Mouse (Mus musculus) midbrain, embryonic 10.5 days (tissue): ENCODE measurements around the gene Defb48. TPM values are rescaled to one million over a fixed set of nuclear protein-coding genes. Genes with fewer than 3 reads are reported as not detected.

Source experiments
- DNase-seq: peaks from one replicate; pipeline ENCODE4 v3.0.0-alpha.2; 2017; ENCODE audit warnings: low spot score
- H3K27ac ChIP-seq: fragments of 300-500 bp; sonication (generic); replicated peaks from 2 replicates; pipeline ENCODE4 v1.5.1; 2016; ENCODE audit warnings: mild to moderate bottlenecking
- H3K27me3 ChIP-seq: fragments of 300-500 bp; sonication (generic); 2 replicates; pipeline ENCODE4 v1.6.1; 2016; ENCODE audit warnings: low read depth, mild to moderate bottlenecking; ENCODE audit not compliant: poor library complexity, severe bottlenecking
- H3K36me3 ChIP-seq: fragments of 300-500 bp; sonication (generic); 2 replicates; pipeline ENCODE4 v1.6.1; 2016; ENCODE audit warnings: mild to moderate bottlenecking, moderate library complexity
- H3K4me1 ChIP-seq: fragments of 300-500 bp; sonication (generic); 2 replicates; pipeline ENCODE4 v1.6.1; 2016
- H3K4me3 ChIP-seq: fragments of 300-500 bp; sonication (generic); 2 replicates; pipeline ENCODE4 v1.5.1; 2016; ENCODE audit warnings: mild to moderate bottlenecking, moderate library complexity
- H3K9me3 ChIP-seq: fragments of 300-500 bp; sonication (generic); replicated peaks from 2 replicates; pipeline ENCODE4 v1.6.1; 2016; ENCODE audit warnings: mild to moderate bottlenecking
- WGBS: fragments of 180-500 bp; shearing (Covaris S2); methylation state at CpG from one replicate; pipeline ENCODE4 v1.1.7; 2016; 5-methylcytosine and 5-hydroxymethylcytosine counted together
- polyA plus RNA-seq: library from polyadenylated mRNA; unstranded; fragments of >200 nt; fragmentation: Nextera tagmentation; extraction: Ambion mirVana; gene quantifications from 2 replicates; pipeline ENCODE4 v1.2.1, GENCODE M21; 2016

The Defb48 gene
- polyA plus RNA-seq, 1 experiment from 2014 or later: not detected

DNA sequence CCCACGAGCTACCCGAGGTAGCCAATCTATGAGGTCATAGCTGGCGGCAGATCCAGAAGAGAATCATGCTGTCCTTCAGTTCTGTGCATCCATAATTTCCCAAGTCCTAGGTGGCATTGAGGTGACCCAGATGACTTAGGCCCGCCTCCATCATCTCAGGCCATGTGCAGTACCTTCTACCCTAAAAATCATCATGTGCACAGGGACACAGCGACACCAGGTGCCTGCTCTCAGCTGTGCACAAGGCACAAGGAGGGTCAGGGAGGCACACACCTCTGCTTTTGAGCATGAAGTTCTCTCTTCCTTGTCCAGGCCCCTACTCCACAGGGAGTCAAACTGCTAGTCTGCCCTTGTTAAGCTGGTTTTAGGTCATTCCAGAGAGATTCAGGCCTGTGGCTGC lies 19.0 kb downstream of the Defb48 start:
- Histone ChIP-seq H3K4me3 (peak overlapping the region; percentile 50), H3K9me3 (no peaks in the 10 kb centered on the region), H3K4me1 (peaks cover 14% of the 10 kb centered on the region), H3K27me3 (no peaks in the 10 kb centered on the region), H3K27ac (no peak overlapping the region; the same call in 1 of the 2 replicates), H3K36me3 (peaks cover 8% of the 10 kb centered on the region; the same call in 1 of the 2 replicates)
- no peak for DNase-seq
- WGBS: 84% methylated on average over 5 of the region's 5 CpGs

- H3K27ac ChIP-seq: no peak overlapping the region
- H3K4me1 ChIP-seq: peaks cover 14% of the 10 kb centered on the region
- no peaks in the 10 kb centered on the region for H3K27me3 ChIP-seq
- no peaks in the 10 kb centered on the region for H3K9me3 ChIP-seq
- no peak for DNase-seq
- WGBS: 90% methylated on average over 4 of the region's 4 CpGs
- H3K36me3 ChIP-seq: peaks cover 20% of the 10 kb centered on the region
- no peak overlapping the region for H3K4me3 ChIP-seq
Measured at GRCm38 (mm10) chr14:62963632-62964031, 20.7 kb downstream of the Defb48 start.

DNA sequence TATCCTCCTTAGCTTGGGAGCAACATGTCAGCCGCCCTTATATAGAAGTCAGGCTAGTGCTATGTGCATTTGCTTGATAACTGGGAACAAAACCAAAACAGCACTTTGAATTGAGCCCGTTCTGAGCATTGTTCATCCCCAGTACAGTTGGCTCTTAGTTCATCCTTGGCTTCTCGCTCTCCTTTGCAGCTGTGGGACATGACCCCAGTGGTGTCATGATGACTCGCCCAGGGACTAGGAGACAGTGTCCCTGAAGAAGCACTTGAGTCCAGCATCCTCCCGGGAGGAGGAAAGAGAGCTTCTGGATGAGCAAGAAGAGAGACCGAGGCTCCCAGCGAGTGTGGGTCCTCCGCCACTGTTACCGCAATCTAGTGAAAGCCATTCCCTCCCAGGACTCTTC lies 28.2 kb downstream of the Defb48 start:
- Histone ChIP-seq H3K36me3 (peaks cover 85% of the 10 kb centered on the region), H3K27me3 (no peaks in the 10 kb centered on the region), H3K4me1 (no peaks in the 10 kb centered on the region), H3K4me3 (no peak overlapping the region), H3K9me3 (no peaks in the 10 kb centered on the region), H3K27ac (no peak overlapping the region)
- WGBS: 90% methylated on average over 9 of the region's 9 CpGs
- no peak for DNase-seq

- 93% methylated on average over 3 of the region's 3 CpGs for WGBS
- Histone ChIP-seq H3K9me3 (no peaks in the 10 kb centered on the region), H3K27me3 (no peaks in the 10 kb centered on the region), H3K36me3 (peaks cover 42% of the 10 kb centered on the region), H3K27ac (no peak overlapping the region), H3K4me3 (no peak overlapping the region), H3K4me1 (peaks cover 16% of the 10 kb centered on the region)
- no peak for DNase-seq
Measured at GRCm38 (mm10) chr14:62946794-62947193, 37.5 kb downstream of the Defb48 start.

- Histone ChIP-seq H3K4me3 (no peak overlapping the region), H3K36me3 (peaks cover 66% of the 10 kb centered on the region), H3K9me3 (no peaks in the 10 kb centered on the region; the same call in 1 of the 2 replicates), H3K27ac (no peak overlapping the region), H3K4me1 (peaks cover 3% of the 10 kb centered on the region), H3K27me3 (no peaks in the 10 kb centered on the region)
- WGBS: 92% methylated on average over 14 of the region's 14 CpGs
- no peak for DNase-seq
Measured at GRCm38 (mm10) chr14:62940383-62941074, 43.8 kb downstream of the Defb48 start.

DNA sequence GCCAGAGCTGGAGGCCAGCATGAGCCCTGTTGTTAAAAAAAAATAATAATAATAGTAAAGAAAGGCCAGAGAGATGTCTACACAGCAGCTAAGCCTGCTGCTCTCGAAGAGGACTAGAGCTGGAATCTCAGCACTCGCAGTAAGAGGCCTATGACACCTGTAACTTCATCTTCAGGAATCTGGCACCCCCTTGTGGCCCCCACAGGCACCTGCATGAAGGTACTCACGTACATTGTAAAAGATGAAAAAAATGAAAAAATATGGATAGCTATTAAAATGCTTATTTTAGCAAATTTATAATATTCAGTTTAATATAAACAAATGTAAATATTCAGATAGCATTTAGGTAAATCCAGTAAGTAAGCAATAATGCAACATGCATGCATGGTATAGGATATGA lies 44.9 kb downstream of the Defb48 start:
- no peak for DNase-seq
- 96% methylated on average over 3 of the region's 3 CpGs for WGBS
- Histone ChIP-seq H3K9me3 (no peaks in the 10 kb centered on the region; the same call in 1 of the 2 replicates), H3K4me1 (no peaks in the 10 kb centered on the region; the same call in 1 of the 2 replicates), H3K27ac (no peak overlapping the region), H3K4me3 (no peak overlapping the region), H3K27me3 (no peaks in the 10 kb centered on the region), H3K36me3 (peaks cover 65% of the 10 kb centered on the region)

DNA sequence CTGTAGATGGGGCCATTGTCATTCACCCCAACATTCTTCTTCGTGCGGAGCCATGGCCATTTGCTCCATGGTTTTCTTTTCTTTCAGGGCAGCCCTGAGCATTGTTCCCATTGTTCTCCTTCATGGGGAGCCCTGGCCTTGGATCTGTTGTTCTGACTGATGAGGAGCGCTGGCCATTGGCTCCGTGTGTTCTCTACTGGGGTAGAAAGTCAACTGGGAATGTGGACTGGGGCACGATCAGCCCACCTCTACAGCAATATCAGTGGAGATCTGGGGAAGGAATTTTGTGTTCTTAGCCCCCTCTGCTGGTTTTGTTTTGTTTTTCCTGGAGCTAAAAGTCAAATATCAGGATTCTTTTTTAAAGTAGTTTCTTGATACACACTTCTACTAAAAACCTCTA lies 46.6 kb downstream of the Defb48 start:
- H3K27me3 ChIP-seq: no peaks in the 10 kb centered on the region
- H3K9me3 ChIP-seq: no peaks in the 10 kb centered on the region; the same call in 1 of the 2 replicates
- peaks cover 58% of the 10 kb centered on the region for H3K36me3 ChIP-seq
- no peak for DNase-seq
- no peak overlapping the region for H3K27ac ChIP-seq
- no peak overlapping the region for H3K4me3 ChIP-seq
- H3K4me1 ChIP-seq: no peaks in the 10 kb centered on the region; the same call in 1 of the 2 replicates
- 70% methylated on average over 5 of the region's 5 CpGs for WGBS

DNA sequence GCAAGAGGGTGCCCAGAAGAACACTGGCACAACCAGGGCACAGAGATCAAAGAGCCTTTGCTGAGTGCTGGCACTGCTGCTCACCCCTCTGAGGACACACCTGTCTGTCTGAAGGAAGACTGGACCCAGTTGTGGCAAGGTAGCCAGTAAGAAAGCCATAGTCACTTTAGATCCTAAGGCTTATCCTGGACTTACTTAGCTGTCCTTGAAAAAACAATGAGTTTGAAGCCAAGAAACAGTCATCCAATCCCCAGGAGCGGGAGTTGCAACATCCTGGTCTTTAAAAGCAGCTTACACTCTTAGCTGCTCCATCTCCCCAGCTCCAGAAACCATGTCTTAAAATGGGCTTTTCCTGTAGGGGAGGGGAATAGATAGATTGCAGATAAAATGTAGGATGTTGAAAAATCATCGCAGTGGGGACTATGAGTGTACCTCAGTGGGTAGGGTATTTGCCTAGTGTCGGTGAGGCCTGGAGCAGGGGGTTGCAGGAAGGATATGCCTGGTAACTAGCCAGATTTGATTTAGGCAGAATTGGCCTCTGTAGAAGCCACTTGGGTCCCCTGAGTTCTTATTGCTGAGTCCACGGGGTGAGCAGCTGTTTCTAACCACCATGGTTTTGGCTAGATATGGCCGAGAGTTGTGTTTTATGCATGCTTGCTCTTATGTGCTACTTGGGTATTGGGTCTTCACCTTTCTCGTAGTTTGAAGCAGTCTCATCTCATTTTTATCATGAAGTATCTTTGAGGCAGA lies 47.5 kb downstream of the Defb48 start:
- Histone ChIP-seq H3K4me3 (no peak overlapping the region), H3K36me3 (peaks cover 57% of the 10 kb centered on the region)
- 94% methylated on average over 6 of the region's 6 CpGs for WGBS

GRCm38 (mm10) chr14:62935361-62935760 lies 48.9 kb downstream of the Defb48 start:
- WGBS: 91% methylated on average over 9 of the region's 9 CpGs
- Histone ChIP-seq H3K36me3 (peaks cover 63% of the 10 kb centered on the region), H3K4me1 (no peaks in the 10 kb centered on the region; the same call in 1 of the 2 replicates), H3K4me3 (no peak overlapping the region), H3K27ac (no peak overlapping the region), H3K9me3 (no peaks in the 10 kb centered on the region; the same call in 1 of the 2 replicates), H3K27me3 (no peaks in the 10 kb centered on the region)
- DNase-seq: no peak

More for the DNA sequence above, 47.5 kb downstream of the Defb48 start:
- DNase-seq: no peak
- no peaks in the 10 kb centered on the region; the same call in 1 of the 2 replicates for H3K4me1 ChIP-seq
- H3K27me3 ChIP-seq: no peaks in the 10 kb centered on the region
- no peaks in the 10 kb centered on the region; the same call in 1 of the 2 replicates for H3K9me3 ChIP-seq
- no peak overlapping the region for H3K27ac ChIP-seq

DNA sequence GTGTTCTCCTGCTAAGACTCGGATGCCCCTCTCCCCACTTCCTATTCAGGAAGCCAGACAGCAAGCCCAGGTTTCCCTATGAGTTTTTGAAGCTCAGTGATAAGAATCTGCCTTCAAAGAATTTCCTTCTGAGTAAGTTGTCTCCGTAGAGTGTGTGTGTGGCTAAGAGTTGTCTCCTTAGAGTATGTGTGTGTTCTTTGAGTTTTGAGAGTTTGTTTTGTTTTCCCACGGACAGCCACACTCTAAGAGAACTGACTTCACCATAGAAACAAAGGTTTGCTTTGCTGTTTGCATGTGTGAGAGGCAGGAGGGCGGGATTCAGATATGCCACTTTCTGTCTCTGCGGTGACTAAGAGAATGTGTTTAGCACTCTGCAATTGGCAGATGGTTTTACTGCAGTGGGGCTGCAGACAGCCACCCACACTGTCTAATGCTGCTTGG lies 56.2 kb downstream of the Defb48 start:
- no peak for DNase-seq
- Histone ChIP-seq H3K36me3 (peaks cover 70% of the 10 kb centered on the region), H3K27me3 (no peaks in the 10 kb centered on the region), H3K9me3 (no peaks in the 10 kb centered on the region), H3K27ac (no peak overlapping the region), H3K4me1 (no peaks in the 10 kb centered on the region), H3K4me3 (no peak overlapping the region)
- 79% methylated on average over 5 of the region's 5 CpGs for WGBS
